Mouse (Mus musculus) Patski (cell line): ENCODE measurements around the gene Dst. TPM values are rescaled to one million over a fixed set of nuclear protein-coding genes. Genes with fewer than 3 reads are reported as not detected.

Experiments
- ATAC-seq: fragments of 100-300 bp; one replicate; pipeline ENCODE4 v1.8.0; 2021
- CTCF ChIA-PET: fragments of 350-600 bp; sonication (Branson Sonifier 250); formaldehyde crosslinking; loops from one replicate; lab custom pipeline; 2022; ENCODE audit warnings: inconsistent platforms; lab: Charles Lee
- POLR2A ChIA-PET: fragments of 350-600 bp; sonication (Branson Sonifier 250); formaldehyde crosslinking; loops from one replicate; lab custom pipeline; 2022; ENCODE audit warnings: antibody characterized with exemption, inconsistent platforms; lab: Charles Lee
- DNase-seq: peaks from one replicate; pipeline ENCODE4 v3.0.0-alpha.2; 2011; ENCODE audit warnings: low read depth, low spot score
- H3K27me3 ChIP-seq: fragments of 371-371 bp; one replicate; pipeline ENCODE4 v1.5.1; 2021
- CTCF ChIP-seq: fragments of 100-300 bp; IDR thresholded peaks from one replicate; pipeline ENCODE4 v1.5.1; 2021
- in situ Hi-C: fragments of 300-500 bp; cut with MboI; formaldehyde crosslinking; loops from 3 replicates; pipeline ENCODE4 v1.11.1; 2018; ENCODE audit warnings: low pct_unique_long_range_greater_than_20kb, mixed read lengths
- polyA plus RNA-seq: library from polyadenylated mRNA; unstranded; gene quantifications from one replicate; pipeline ENCODE4 v1.2.3, GENCODE M21; 2021

Dst gene
- polyA plus RNA-seq, 1 experiment from 2014 or later = 176 TPM

DNA sequence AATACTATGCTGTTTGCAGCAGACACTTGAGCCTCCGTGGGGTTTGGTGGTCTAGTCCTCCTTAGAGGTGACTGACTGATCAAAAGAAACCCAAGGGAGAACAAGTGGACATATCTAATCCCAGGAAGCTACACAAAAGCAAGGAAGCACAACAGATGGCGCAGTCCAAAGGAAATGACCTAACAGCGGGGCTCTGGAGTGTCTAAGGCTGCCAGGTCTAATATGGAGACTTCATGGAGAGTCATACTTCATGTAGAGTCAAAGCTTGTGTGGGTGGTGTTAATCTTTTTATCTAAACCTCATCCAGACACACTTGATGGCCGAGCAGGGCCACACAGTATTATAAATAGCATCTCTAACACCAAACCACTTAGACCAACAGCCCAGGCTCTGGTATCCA lies 11.4 kb upstream of the Dst start:
- no peaks in the 10 kb centered on the region for H3K27me3 ChIP-seq
- ATAC-seq (no peak), DNase-seq (no peak)
- in situ Hi-C loops = loop anchor here (10.0 kb wide), 1 partner anchor 232 kb away; the partner anchor contains the start of gene Prim2
- ChIA-PET CTCF (interaction anchor here (1.3 kb wide), 1 partner anchor 68 kb away, joined by 10 read pairs; no protein-coding TSS in a partner anchor), POLR2A (no interaction called here)
- TF ChIP-seq CTCF = no peak

DNA sequence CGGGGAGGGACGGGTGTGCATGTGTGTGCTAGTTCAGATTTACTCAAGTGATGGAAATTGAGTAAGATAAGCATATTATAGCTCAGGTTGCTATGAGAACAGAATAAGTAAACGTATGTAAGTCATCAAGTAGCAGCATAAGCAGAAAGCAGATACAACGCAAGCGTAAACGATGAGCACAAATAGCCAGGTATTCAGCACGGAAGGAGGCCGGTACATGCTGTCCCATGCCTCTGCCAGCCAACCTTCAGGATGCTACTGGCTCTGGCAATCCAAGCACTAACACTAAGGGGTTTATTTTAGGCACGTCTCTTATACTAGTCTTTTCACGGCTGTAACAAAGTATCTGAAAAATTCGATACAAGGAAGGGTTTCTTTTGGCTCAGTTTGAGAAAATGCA lies 10.6 kb upstream of the Dst start:
- no peak for ATAC-seq
- POLR2A ChIA-PET = no interaction called here
- TF ChIP-seq CTCF = no peak
- CTCF ChIA-PET = interaction anchor here (1.3 kb wide), 1 partner anchor 68 kb away, joined by 10 read pairs; no protein-coding TSS in a partner anchor
- in situ Hi-C loops = loop anchor here (10.0 kb wide), 1 partner anchor 233 kb away; the partner anchor contains the start of gene Prim2
- H3K27me3 ChIP-seq = no peaks in the 10 kb centered on the region
- no peak for DNase-seq

GRCm38 (mm10) chr1:33898373-33898772 lies 9.7 kb upstream of the Dst start:
- in situ Hi-C loops = loop anchor here (10.0 kb wide), 1 partner anchor 234 kb away; the partner anchor contains the start of gene Prim2
- no peak for DNase-seq
- CTCF ChIA-PET = no interaction called here
- POLR2A ChIA-PET = interaction anchor here (0.5 kb wide), 1 partner anchor 218 kb away, joined by 6 read pairs; no protein-coding TSS in a partner anchor
- no peak for ATAC-seq
- H3K27me3 ChIP-seq = no peaks in the 10 kb centered on the region
- TF ChIP-seq CTCF = no peak

GRCm38 (mm10) chr1:33900175-33900574 lies 7.8 kb upstream of the Dst start:
- TF ChIP-seq CTCF = no peak
- DNase-seq = no peak
- in situ Hi-C loops = no loop called here
- no peaks in the 10 kb centered on the region for H3K27me3 ChIP-seq
- CTCF ChIA-PET = interaction anchor here (0.8 to 1.9 kb wide), 6 partner anchors 8 to 67 kb away, joined by 3 to 5 read pairs (median 4); partner anchors contain the start of gene Dst
- POLR2A ChIA-PET = interaction anchor here (0.6 kb wide), 1 partner anchor 30 kb away, joined by 3 read pairs; no protein-coding TSS in a partner anchor
- ATAC-seq = peak; percentile 51

GRCm38 (mm10) chr1:33903587-33903986 lies 4.4 kb upstream of the Dst start:
- ATAC-seq (no peak), DNase-seq (no peak)
- no peak for TF ChIP-seq CTCF
- H3K27me3 ChIP-seq = no peaks in the 10 kb centered on the region
- POLR2A ChIA-PET = no interaction called here
- in situ Hi-C loops = no loop called here
- CTCF ChIA-PET = no interaction called here

DNA sequence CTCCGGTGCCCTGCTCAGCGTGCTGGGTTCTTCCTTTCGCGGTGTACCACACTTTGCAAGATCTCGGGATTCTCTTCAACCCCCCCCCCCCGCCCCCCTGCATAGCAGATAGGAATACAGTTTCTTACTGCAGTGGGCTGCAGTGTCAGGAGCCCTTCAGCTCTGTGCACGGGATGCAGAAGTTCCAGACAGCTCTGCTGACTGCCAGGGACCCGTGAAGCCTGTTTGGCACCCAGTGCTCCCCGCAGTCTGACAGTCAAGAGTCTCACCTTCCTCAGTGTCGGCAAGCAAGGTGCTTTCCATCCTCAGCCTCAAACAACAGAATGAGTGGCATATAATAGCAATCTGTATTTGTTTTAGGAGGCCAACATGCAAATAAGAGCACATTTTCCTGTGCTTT lies 1.8 kb upstream of the Dst start:
- in situ Hi-C loops = no loop called here
- no peaks in the 10 kb centered on the region for H3K27me3 ChIP-seq
- DNase-seq (no peak), ATAC-seq (no peak)
- TF ChIP-seq CTCF = no peak
- ChIA-PET POLR2A (no interaction called here), CTCF (interaction anchor here (1.5 to 2.2 kb wide), 2 partner anchors 18 to 58 kb away, joined by 4 to 6 read pairs; no protein-coding TSS in a partner anchor)

DNA sequence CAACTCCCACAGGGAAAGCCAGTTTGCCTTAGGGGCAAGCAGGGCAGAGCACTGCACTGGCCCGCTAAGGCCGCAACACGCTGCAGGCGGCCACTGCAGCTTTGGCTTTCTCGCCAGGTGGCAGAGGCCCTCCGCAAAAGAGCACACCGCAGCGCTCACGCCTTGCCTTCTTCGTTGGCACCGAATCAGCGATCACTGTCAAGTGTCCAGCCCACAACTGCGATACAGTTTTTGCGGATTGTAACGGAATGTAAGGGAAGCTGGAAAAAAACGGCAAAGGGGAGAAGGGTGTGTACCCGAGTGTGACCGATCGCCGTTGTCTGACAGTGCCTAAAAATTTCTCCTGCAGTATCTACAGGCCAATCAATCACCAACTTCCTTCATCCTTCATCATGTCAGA lies 1.1 kb upstream of the Dst start:
- DNase-seq (no peak), ATAC-seq (no peak)
- H3K27me3 ChIP-seq = no peaks in the 10 kb centered on the region
- in situ Hi-C loops = no loop called here
- ChIA-PET POLR2A (no interaction called here), CTCF (interaction anchor here (0.8 to 2.2 kb wide), 4 partner anchors 13 to 58 kb away, joined by 3 to 6 read pairs (median 4); no protein-coding TSS in a partner anchor)
- no peak for TF ChIP-seq CTCF

- POLR2A ChIA-PET = interaction anchor here (1.4 kb wide), 1 partner anchor 17 kb away, joined by 4 read pairs; no protein-coding TSS in a partner anchor
- CTCF ChIA-PET = interaction anchor here (0.8 to 2.2 kb wide), 6 partner anchors 8 to 57 kb away, joined by 3 to 6 read pairs (median 4); no protein-coding TSS in a partner anchor
- DNase-seq (no peak), ATAC-seq (peak; percentile 91)
- peak; percentile 90 for TF ChIP-seq CTCF
- H3K27me3 ChIP-seq = no peaks in the 10 kb centered on the region
- in situ Hi-C loops = no loop called here
Measured at GRCm38 (mm10) chr1:33907421-33908190, 419 bp upstream of the Dst start, which contains the start of gene Bend6. Gene Bend6, minus strand, starts transcription at chr1:33907816.

- in situ Hi-C loops = no loop called here
- ChIA-PET CTCF (no interaction called here), POLR2A (no interaction called here)
- no peak for ATAC-seq
- DNase-seq = no peak
- H3K27me3 ChIP-seq = no peaks in the 10 kb centered on the region
- no peak for TF ChIP-seq CTCF
Measured at GRCm38 (mm10) chr1:33911589-33911988, 3.6 kb downstream of the Dst start.

DNA sequence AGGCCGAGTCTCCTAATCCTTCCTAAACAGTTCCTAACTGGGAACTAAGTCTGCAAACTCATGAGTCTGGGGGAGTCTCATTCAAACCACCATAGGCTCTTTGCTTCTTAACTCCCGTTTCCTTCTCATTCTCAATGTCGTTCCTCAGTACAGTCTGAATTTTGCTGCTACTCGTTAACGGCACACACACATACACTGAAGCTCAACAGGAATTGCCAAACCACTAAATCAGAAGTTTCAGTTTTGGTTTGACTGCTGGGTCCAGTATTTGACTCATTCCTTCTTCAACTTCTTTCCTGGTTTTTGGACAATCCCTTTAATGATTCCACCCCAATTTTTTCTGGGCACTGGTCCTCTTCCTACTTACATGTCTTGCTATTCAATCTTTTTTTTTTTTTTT lies 8.5 kb downstream of the Dst start:
- DNase-seq (no peak), ATAC-seq (no peak)
- ChIA-PET POLR2A (no interaction called here), CTCF (interaction anchor here (0.6 kb wide), 1 partner anchor 17 kb away, joined by 3 read pairs; no protein-coding TSS in a partner anchor)
- in situ Hi-C loops = no loop called here
- no peak for TF ChIP-seq CTCF
- H3K27me3 ChIP-seq = no peaks in the 10 kb centered on the region
